Comparison of ENCODE assay signal across 9 mouse cellular contexts in genomic region chr11:74863471-74863870, GRCm38 (mm10). TPM values are rescaled to one million over a fixed set of nuclear protein-coding genes. Genes with fewer than 3 reads are reported as not detected.
DNase-seq lines count a peak whose midpoint lies in the region; ATAC-seq and TF ChIP-seq lines count a peak whose summit lies in the region.
"Had no signal": no experiment of that assay in that cellular context is flagged by ENCODE, and none has a peak within 500 bp of the region (broad histone marks: within the 10 kb centered on the region; RNA-seq: fewer than 3 reads in every experiment).

No protein-coding gene starts in this region.

- H3K36me3 ChIP-seq in heart, embryonic 10.5 days = peaks cover 25% of the 10 kb centered on the region
- H3K36me3 ChIP-seq in embryonic facial prominence, embryonic 11.5 days (replicated peaks; ENCODE audit: control insufficient read depth, insufficient read depth, low read depth, low read length) = no peaks in the 10 kb centered on the region

- TF ChIP-seq CTCF in lung, adult 2 months (IDR thresholded peaks at IDR 0.05; ENCODE audit: insufficient read depth, low read length) = peak; percentile 47; the same call in 1 of the 2 replicates

- no peaks in the 10 kb centered on the region for H3K9me3 ChIP-seq in heart, embryonic 10.5 days
- H3K9me3 ChIP-seq in embryonic facial prominence, embryonic 11.5 days (replicated peaks; ENCODE audit: control insufficient read depth, low read length) = no peaks in the 10 kb centered on the region

- H3K27me3 ChIP-seq in heart, embryonic 10.5 days (ENCODE audit: insufficient read depth, poor library complexity, severe bottlenecking) = no peaks in the 10 kb centered on the region
- H3K27me3 ChIP-seq in embryonic facial prominence, embryonic 11.5 days (ENCODE audit: control insufficient read depth, insufficient read depth, low read length) = no peaks in the 10 kb centered on the region

- TF ChIP-seq POLR2A in lung, adult 2 months (IDR thresholded peaks at IDR 0.05; ENCODE audit: borderline replicate concordance, extremely low read depth, low read depth, low read length) = no peak

- H3K4me2 ChIP-seq in embryonic facial prominence, embryonic 11.5 days (ENCODE audit: low read depth, low read length) = no peak overlapping the region

- H3K9ac ChIP-seq in embryonic facial prominence, embryonic 11.5 days (replicated peaks; ENCODE audit: low read length) = no peak overlapping the region; the same call in 1 of the 2 replicates

- H3K4me1 ChIP-seq in heart, embryonic 10.5 days = peaks cover 40% of the 10 kb centered on the region
- no peaks in the 10 kb centered on the region for H3K4me1 ChIP-seq in embryonic facial prominence, embryonic 11.5 days (ENCODE audit: control insufficient read depth, insufficient read depth, low read length)
- peaks cover 10% of the 10 kb centered on the region; the same call in 1 of the 2 replicates for H3K4me1 ChIP-seq in lung, adult 2 months (ENCODE audit: control insufficient read depth, insufficient read depth, low read length)

- WGBS in heart, embryonic 10.5 days = 19% methylated on average over 11 of the region's 11 CpGs
- 33% methylated on average over 11 of the region's 11 CpGs for WGBS in embryonic facial prominence, embryonic 11.5 days
- WGBS in lung, adult 2 months = 42% methylated on average over 11 of the region's 11 CpGs

- ATAC-seq in embryonic facial prominence, embryonic 11.5 days (replicated peaks; ENCODE audit: insufficient number of reproducible peaks, low FRiP score, low TSS enrichment, low read depth) = no peak

- DNase-seq in heart, embryonic 10.5 days (ENCODE audit: low spot score) = no peak
- no peak for DNase-seq in heart, adult 8-10 months (ENCODE audit: low spot score)
- DNase-seq in MN1 (ENCODE audit: low spot score) = peak; percentile 31
- DNase-seq in embryonic facial prominence, embryonic 11.5 days (ENCODE audit: low spot score) = peak; percentile 51
- DNase-seq in lung, adult 2 months = peak; percentile 48
- no peak for DNase-seq in adrenal gland, postnatal 36 days
- DNase-seq in right cerebral cortex, adult 2 months (ENCODE audit: low spot score in 2 of 2) = no peak
- no peak for DNase-seq in thymus, postnatal 0 days (ENCODE audit: low spot score)

- no peak overlapping the region for H3K27ac ChIP-seq in heart, embryonic 10.5 days
- no peak overlapping the region for H3K27ac ChIP-seq in embryonic facial prominence, embryonic 11.5 days (replicated peaks; ENCODE audit: low read depth, low read length)

- peak overlapping the region; percentile 12; the same call in 1 of the 2 replicates for H3K4me3 ChIP-seq in heart, embryonic 10.5 days
- no peak overlapping the region for H3K4me3 ChIP-seq in embryonic facial prominence, embryonic 11.5 days (ENCODE audit: low read depth, low read length)
- H3K4me3 ChIP-seq in lung, adult 2 months (replicated peaks; ENCODE audit: extremely low read depth, low read depth, low read length) = no peak overlapping the region
- H3K4me3 ChIP-seq: myocyte had no signal

RNA-seq across cellular contexts. Expression of gene Mnt, which starts 32.8 kb away (rescaled TPM):
- polyA plus RNA-seq in heart, embryonic 10.5 days (2016; fragmentation: Nextera tagmentation; extraction: Ambion mirVana) = 3.2 and 3.8 TPM in 2 replicates
- total RNA-seq in heart, adult 8-10 months (2022) = 10 to 100 TPM in 3 of 4 experiments, 1 to 10 TPM in 1; 7.4 to 13.4 (median 10.2) TPM
- 3.0 and 3.6 TPM in 2 replicates for polyA plus RNA-seq in embryonic facial prominence, embryonic 11.5 days (2014; fragmentation: Nextera tagmentation; extraction: Ambion mirVana)
- polyA plus RNA-seq in lung, adult 2 months (2012; rRNA removed) = 21.3 and 22.2 TPM in 2 replicates
- total RNA-seq in adrenal gland, postnatal 36 days (2021) = 10 to 100 TPM; 27.6 to 30.6 TPM
- 4.9 and 5.8 TPM in 2 replicates for polyA plus RNA-seq in thymus, postnatal 0 days (2015; fragmentation: Nextera tagmentation; extraction: Ambion mirVana)

RNA-seq across cellular contexts. Expression of gene Sgsm2, which starts 33.4 kb away (rescaled TPM):
- polyA plus RNA-seq in heart, embryonic 10.5 days (2016; fragmentation: Nextera tagmentation; extraction: Ambion mirVana) = 5.5 and 5.8 TPM in 2 replicates
- 1 to 10 TPM; 5.3 to 6.4 (median 5.8) TPM for total RNA-seq in heart, adult 8-10 months (2022)
- polyA plus RNA-seq in embryonic facial prominence, embryonic 11.5 days (2014; fragmentation: Nextera tagmentation; extraction: Ambion mirVana) = 2.5 and 3.4 TPM in 2 replicates
- 19.3 and 22.1 TPM in 2 replicates for polyA plus RNA-seq in lung, adult 2 months (2012; rRNA removed)
- 10 to 100 TPM; 19.0 to 22.4 TPM for total RNA-seq in adrenal gland, postnatal 36 days (2021)
- 2.2 and 3.1 TPM in 2 replicates for polyA plus RNA-seq in thymus, postnatal 0 days (2015; fragmentation: Nextera tagmentation; extraction: Ambion mirVana)

RNA-seq across cellular contexts. Expression of gene Tsr1, which starts 34.4 kb away (rescaled TPM):
- polyA plus RNA-seq in heart, embryonic 10.5 days (2016; fragmentation: Nextera tagmentation; extraction: Ambion mirVana) = 41.0 and 52.7 TPM in 2 replicates
- 10 to 100 TPM; 17.5 to 19.3 (median 17.8) TPM for total RNA-seq in heart, adult 8-10 months (2022)
- polyA plus RNA-seq in embryonic facial prominence, embryonic 11.5 days (2014; fragmentation: Nextera tagmentation; extraction: Ambion mirVana) = 55.7 and 62.6 TPM in 2 replicates
- 7.1 and 7.5 TPM in 2 replicates for polyA plus RNA-seq in lung, adult 2 months (2012; rRNA removed)
- 10 to 100 TPM; 37.8 to 47.5 TPM for total RNA-seq in adrenal gland, postnatal 36 days (2021)
- 39.5 and 41.4 TPM in 2 replicates for polyA plus RNA-seq in thymus, postnatal 0 days (2015; fragmentation: Nextera tagmentation; extraction: Ambion mirVana)

Comparison
In these comparisons a context has a peak if more than half of its experiments do, and no peak if none do; other contexts are left out.
1. DNase-seq: peak in MN1 (single experiment), embryonic facial prominence, embryonic 11.5 days (single experiment) and lung, adult 2 months (single experiment); none in heart, embryonic 10.5 days (single experiment), heart, adult 8-10 months (single experiment), adrenal gland, postnatal 36 days (0 of 2), right cerebral cortex, adult 2 months (0 of 2) and thymus, postnatal 0 days (single experiment).